Mouse (Mus musculus) cerebellum, postnatal 14 days (tissue): ENCODE measurements at regions not wholly inside any gene's neighbourhood (a gene's known extent, or its start where the extent isn't known, plus 50 kb on each side); places are given as distances from the start of the nearest gene placed in this dataset.

Source experiments
- DNase-seq, 2 experiments: peaks; one replicate each; pipeline ENCODE4 v3.0.0; 2021; ENCODE audit warnings: mixed read lengths in 2 of 2

DNA sequence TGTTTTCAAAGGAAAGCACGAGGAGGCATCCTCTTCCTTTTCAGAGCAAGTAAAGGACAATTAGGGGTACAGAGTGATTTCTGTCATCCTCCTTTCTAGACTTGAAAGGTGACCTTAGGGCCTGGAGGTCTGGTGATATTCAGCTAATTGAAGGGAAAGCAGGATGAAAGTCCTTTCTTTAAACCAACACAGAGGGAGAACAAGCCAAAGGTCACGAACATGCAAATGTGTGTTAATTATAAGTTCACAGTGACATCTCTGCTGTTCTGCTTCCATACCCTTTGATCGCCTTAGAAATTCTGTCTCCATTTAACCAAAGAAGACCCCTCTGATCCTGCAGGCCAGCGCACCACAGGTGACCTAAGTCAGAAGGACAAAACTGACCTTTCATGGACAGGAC is 2126.3 kb upstream of the Lrrc6 start:
- no peak for DNase-seq

DNA sequence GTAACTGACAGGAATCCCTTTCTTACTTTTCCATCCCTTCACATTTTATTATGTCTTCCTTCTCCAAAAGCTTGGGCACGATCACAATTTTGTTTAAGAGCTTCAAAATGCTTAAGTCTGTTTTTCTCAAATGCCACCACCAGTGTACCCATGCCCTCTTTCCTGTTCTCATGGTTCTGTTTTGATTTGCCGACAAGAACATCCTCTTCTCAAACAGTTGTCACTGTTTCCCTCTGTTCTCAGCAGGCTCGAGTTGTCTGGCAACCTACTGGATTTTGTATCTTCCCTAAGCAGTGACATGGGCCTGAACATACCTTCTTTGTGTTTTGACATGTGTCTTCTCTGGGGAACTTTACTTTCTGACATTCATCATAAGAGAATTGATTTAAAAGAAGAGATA is 2124.1 kb upstream of the Lrrc6 start:
- no peak for DNase-seq

- no peak for DNase-seq
Measured at GRCm38 (mm10) chr15:68620417-68621214, 2119.9 kb upstream of the Lrrc6 start.

DNA sequence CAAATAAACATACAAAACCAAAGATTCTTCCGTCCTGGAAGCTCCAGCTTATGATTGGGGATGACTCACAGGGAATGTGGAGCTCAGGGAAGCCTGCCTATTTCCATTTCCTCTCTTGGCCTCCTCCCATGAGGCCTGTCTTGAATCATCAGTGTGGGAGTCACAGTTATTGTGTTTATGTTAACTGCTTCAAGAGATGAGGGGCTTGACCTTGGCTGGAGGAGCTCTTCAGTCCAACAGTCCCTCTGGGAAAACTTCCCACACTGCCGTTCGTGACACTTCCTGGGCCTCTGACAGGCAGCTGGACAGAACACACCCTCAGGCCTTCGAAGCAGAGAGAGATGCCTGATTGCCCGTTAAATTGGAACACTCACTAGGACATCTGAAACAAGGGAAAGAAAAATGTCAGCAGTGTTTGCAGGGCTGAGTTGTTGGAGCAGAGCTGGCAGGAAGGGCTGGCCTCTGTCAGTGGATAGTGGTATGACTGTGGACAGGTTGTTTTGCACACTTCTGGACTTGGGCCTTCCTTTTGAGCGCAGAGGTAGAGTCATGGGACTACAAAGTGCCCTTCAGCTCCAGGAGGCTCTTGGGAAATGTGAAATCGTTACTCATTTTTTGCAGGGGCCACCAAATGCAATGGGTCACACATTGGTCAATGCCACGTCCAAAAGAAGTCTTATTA is 2105.5 kb upstream of the Lrrc6 start:
- no peak for DNase-seq

- DNase-seq, result no peak
Measured at GRCm38 (mm10) chr15:68605478-68605877, 2104.8 kb upstream of the Lrrc6 start.

DNA sequence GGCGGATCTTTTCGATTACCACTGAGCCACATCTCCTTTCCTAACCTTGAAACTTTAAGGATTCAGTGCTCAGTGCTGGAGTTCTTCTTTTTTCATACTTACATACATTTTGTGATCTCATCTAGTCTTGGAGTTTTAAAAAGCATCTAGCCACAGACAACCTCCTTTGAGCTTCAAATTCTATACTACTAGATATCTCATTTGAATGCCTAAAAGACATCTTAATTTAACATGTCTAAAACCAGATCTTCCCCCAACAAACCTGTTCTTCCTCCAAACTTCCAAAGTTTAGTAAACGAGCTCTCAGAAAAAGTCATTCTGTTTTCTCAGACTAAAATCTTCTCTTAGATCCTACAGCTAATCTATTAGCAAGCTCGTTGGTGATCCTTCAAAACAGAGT is 2081.5 kb upstream of the Lrrc6 start:
- DNase-seq, result no peak

DNA sequence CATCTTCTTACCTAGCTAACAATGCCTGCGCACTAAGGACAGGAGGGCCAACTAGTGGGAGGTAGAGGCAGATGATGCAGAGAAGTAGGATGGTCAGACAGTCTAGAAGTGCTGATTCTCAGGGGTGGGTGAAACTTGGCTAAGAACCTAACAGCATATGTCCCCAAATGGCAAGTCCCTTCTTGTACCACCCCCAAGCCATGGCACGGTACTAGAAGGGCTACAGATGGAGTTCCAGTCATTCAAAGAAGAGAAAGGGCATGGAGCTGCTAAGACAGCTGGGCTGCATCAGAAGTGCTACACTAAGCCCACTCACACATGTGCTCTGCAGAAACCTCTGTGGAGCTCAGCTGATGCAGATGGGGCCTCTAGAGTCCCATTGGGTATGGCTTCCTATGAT is 2078.8 kb upstream of the Lrrc6 start:
- no peak for DNase-seq

GRCm38 (mm10) chr15:68560654-68561053 is 2059.9 kb upstream of the Lrrc6 start:
- DNase-seq, result no peak

DNA sequence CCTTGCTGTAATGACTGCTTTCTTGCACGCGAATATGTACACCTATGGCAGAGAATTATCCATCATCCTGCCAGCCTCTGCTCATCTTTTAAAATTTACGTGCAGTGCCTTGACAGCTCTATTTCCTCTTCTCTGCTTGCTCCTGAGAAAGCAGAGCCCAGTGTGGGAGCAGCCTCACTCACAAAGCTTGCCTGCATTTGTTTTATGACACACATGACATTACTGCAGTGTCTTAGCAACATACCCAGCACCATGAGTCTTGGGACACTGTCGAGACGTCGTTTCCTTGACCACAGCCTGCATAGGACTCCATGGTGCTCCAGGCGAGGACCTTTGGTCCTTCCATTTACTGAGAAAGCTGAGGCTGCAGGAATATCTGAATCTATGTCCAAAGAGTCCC is 2055.4 kb upstream of the Lrrc6 start:
- DNase-seq, result no peak

DNA sequence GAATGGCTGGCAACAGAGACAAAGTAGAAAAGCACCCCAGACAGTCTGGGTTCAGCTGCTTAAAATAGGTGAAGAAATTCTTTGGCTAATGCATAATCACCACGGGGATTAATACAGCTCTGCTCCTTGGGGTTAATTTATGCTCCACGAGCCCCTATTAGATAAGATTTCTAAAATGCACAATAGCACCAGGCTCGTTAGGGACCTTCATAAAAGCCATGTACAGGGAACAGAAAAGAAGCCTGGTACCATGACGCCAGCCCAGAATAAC is 2035.3 kb upstream of the Lrrc6 start:
- no peak for DNase-seq

DNA sequence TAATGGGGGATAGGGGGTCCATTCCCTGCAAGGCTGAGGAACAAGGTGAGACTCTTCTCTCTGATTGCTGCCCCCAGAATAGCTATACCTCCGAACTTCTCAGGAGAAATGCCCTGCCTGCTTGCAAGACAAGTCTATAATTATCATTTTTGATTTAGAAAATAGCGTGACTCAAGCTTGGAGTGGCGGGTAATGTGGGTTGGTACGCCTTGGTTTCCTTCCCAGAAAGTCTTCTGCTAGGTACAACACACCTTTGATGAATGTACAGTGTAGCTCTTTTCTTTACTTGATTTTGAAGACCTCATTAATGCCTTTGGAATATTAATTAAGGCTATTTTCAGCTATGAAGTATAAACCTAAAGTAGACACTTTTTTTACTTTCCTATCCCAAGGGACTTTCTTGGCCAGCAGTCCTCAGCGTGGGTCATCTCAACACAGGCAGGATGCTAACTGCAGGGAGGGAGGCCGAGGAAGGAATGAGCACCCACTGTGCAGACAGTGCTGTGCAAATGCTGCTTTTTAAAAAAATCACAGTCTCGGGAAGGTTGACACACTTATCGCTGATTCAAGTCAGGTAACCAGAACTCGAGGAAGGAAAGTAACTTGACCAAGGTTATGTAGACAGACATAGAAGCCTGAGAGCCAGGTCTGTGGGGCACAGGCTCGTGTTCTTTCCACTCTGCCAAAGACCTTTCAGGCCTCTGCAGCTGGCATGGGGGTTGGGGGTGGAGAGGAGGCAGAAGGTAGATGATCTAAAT is 2034.8 kb upstream of the Lrrc6 start:
- no peak for DNase-seq

DNA sequence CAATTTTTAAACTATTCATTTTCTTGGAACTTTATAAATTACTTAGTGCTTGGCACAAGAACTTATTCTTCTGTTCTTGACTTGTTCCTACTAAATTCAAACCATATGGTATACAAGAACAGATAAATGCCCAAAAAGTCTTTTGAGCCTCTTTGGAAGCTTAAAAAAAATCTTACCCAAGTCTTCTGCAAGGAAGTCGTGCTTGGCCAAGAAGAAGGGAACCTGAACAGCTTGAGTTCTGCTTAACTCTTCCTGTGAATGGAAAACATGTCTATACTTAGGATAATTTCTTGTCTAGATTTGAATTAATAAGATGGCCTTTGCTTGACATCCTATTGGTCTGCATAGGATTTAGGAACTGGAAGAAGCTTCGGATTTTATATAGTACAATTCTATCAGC is 2020.0 kb upstream of the Lrrc6 start:
- DNase-seq, result no peak

DNA sequence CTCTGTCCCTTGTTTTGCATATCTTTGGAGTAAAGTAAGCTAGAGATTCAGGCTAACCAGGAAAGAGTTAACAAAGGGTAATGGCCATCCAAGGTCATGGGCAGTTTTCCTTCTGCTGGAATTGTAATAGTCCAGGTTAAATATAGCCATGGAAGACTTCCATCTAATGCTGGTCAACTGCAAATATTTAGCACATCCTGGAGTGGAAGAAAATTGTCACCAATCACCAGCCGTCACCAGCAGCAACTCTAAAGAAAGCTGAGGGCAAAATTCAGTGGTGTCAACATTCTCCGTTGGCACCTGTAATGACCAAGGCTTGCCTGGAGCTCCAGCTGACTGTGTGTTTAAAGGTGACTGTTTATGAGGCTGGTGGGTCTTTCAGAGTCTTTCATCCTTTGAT is 2011.7 kb upstream of the Lrrc6 start:
- no peak for DNase-seq

GRCm38 (mm10) chr15:68508190-68508589 is 2007.5 kb upstream of the Lrrc6 start:
- peak; percentile 7 to 26 for DNase-seq

- DNase-seq, result no peak
Measured at GRCm38 (mm10) chr15:68506093-68506492, 2005.4 kb upstream of the Lrrc6 start.

GRCm38 (mm10) chr15:68496438-68496837 is 1995.7 kb upstream of the Lrrc6 start:
- peak in 1 of 2 experiments; percentile 8 for DNase-seq

GRCm38 (mm10) chr15:68484789-68485188 is 1984.1 kb upstream of the Lrrc6 start:
- no peak for DNase-seq

- no peak for DNase-seq
Measured at GRCm38 (mm10) chr15:68477745-68478144, 1977.0 kb upstream of the Lrrc6 start.

DNA sequence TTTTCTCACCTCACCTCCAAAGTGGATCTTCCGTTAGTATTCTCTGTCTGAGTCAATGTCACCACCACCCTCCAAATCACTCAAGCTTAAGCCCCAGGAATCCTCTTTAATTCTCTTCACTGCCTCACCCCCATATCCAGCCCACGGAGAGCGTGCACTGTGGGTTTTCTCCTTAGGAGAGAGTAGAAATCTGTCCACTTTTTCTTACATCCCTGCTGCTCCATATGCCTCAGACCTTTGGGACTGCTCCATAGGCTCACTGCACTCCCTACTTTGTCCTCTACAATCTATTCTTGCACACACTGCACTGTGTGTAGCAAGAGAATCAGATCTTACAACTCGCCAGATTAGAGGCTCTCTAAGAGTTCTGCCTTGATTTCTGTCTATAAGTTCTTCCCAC is 1971.2 kb upstream of the Lrrc6 start:
- DNase-seq, result no peak

DNA sequence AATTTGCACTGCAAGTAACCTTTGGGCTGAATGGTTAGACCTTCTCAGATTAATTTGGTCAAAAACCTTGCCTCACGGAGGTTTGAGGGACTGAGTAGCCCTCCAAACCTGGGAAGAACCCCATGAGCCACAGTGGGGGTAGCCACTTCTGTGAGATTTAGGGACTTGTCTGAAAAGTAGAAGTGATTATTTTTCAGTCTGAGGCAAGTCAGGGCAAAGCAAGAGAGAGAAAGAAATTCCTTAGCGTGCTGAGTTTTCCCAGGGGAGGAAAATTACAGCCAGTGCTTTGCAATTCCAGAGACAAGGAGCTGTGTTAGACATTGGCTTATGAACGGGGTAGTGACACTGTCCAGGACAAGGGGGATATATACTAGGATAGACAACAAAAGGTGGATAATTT is 1962.1 kb upstream of the Lrrc6 start:
- DNase-seq, result no peak

GRCm38 (mm10) chr15:68457239-68457638 is 1956.5 kb upstream of the Lrrc6 start:
- DNase-seq, result no peak

- DNase-seq, result no peak
Measured at GRCm38 (mm10) chr15:68451971-68452370, 1951.3 kb upstream of the Lrrc6 start.

- DNase-seq, result peak; percentile 76 to 83
Measured at GRCm38 (mm10) chr15:68445341-68445740, 1944.6 kb upstream of the Lrrc6 start.

DNA sequence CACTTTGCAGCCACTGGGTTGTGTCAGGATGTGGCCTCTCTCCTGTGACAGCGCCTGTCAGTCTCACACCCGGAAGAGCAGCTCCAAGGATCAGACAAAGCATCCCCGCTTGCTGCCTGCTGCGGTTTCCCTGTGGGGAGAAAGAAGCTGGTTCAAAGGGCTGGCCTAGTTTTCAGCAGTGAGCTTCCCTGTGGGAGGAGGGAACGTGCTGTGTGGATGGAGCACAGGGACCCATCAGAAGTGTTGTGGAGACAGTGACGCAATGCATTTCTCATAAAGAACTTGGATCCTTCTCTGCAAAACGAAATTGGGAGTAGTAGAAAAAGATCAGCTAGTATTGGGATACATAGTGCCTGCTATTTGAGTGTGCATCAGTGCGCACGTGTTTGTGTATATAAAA is 1939.9 kb upstream of the Lrrc6 start:
- DNase-seq, result no peak
